Mouse (Mus musculus) liver, postnatal 0 days (tissue): ENCODE measurements at regions not wholly inside any gene's neighbourhood (a gene's known extent, or its start where the extent isn't known, plus 50 kb on each side); places are given as distances from the start of the nearest gene placed in this dataset.

Experiments
- ATAC-seq: fragments of 200-750 bp; cut with Nextera tagmentation; 2 replicates; pipeline ENCODE4 v1.8.0; 2017; ENCODE audit warnings: mild to moderate bottlenecking, moderate library complexity
- DNase-seq: peaks from one replicate; pipeline ENCODE4 v3.0.0-alpha.2; 2016
- H3K27ac ChIP-seq: fragments of 300-500 bp; sonication (generic); 2 replicates; pipeline ENCODE4 v1.5.1; 2014; ENCODE audit warnings: antibody characterized with exemption, moderate library complexity, mild to moderate bottlenecking, low read depth
- H3K27me3 ChIP-seq: fragments of 300-500 bp; sonication (generic); 2 replicates; pipeline ENCODE4 v1.6.1; 2014; ENCODE audit warnings: low read length, control low read depth, mixed read lengths; ENCODE audit not compliant: insufficient read depth
- H3K36me3 ChIP-seq: fragments of 300-500 bp; sonication (generic); replicated peaks from 2 replicates; pipeline ENCODE4 v1.6.1; 2014; ENCODE audit warnings: mild to moderate bottlenecking, control low read depth, low read length, moderate library complexity, mixed read lengths; ENCODE audit not compliant: insufficient read depth
- H3K4me1 ChIP-seq: fragments of 300-500 bp; sonication (generic); 2 replicates; pipeline ENCODE4 v1.6.1; 2014; ENCODE audit warnings: antibody characterized with exemption, mild to moderate bottlenecking, control low read depth; ENCODE audit not compliant: insufficient read depth
- H3K4me2 ChIP-seq: fragments of 300-500 bp; sonication (generic); 2 replicates; pipeline ENCODE4 v1.6.1; 2014; ENCODE audit warnings: low read depth, mild to moderate bottlenecking, low read length, moderate library complexity, mixed read lengths
- H3K4me3 ChIP-seq: fragments of 300-500 bp; sonication (generic); 2 replicates; pipeline ENCODE4 v1.5.1; 2014; ENCODE audit warnings: low read depth, low read length
- H3K9ac ChIP-seq: fragments of 300-500 bp; sonication (generic); replicated peaks from 2 replicates; pipeline ENCODE4 v1.6.1; 2014; ENCODE audit warnings: mild to moderate bottlenecking, moderate library complexity
- H3K9me3 ChIP-seq: fragments of 300-500 bp; sonication (generic); 2 replicates; pipeline ENCODE4 v1.6.1; 2016; ENCODE audit warnings: mild to moderate bottlenecking, control low read depth, low read length, mixed read lengths
- CTCF ChIP-seq: sonication (generic); IDR thresholded peaks from 2 replicates; pipeline ENCODE4 v1.5.1; 2016; ENCODE audit warnings: antibody characterized with exemption, low read depth
- EP300 ChIP-seq: IDR thresholded peaks from 2 replicates; pipeline ENCODE4 v1.6.1; 2016; ENCODE audit warnings: antibody characterized with exemption, low read depth, mild to moderate bottlenecking
- WGBS: fragments of 180-500 bp; shearing (Covaris S2); extraction: QIAGEN DNeasy Blood & Tissue Kit; methylation state at CpG from one replicate; pipeline ENCODE4 v1.1.7; 2014; ENCODE audit not compliant: insufficient replicate concordance; 5-methylcytosine and 5-hydroxymethylcytosine counted together

DNA sequence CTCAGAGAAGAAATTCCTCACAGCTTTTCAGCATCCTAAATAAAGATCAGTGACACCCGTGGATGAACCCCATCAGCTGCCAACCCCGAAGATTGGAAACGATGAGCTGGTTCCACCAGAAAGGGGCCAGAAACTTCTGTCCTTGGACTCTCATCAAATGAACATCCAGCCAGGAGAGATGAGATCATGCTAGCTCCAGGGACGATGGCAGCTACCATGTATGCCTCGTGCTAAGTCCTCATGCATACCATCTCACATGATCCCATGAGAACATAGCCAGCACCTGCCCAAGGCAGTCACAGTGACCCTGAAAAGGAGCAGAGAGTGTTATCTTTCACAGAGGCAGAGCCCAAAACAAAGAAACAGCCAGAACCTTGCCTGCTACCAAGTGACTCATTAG, 88.6 kb downstream of the Irs2 start:
- 79% methylated on average over 5 of the region's 5 CpGs for WGBS
- no peak for ATAC-seq

DNA sequence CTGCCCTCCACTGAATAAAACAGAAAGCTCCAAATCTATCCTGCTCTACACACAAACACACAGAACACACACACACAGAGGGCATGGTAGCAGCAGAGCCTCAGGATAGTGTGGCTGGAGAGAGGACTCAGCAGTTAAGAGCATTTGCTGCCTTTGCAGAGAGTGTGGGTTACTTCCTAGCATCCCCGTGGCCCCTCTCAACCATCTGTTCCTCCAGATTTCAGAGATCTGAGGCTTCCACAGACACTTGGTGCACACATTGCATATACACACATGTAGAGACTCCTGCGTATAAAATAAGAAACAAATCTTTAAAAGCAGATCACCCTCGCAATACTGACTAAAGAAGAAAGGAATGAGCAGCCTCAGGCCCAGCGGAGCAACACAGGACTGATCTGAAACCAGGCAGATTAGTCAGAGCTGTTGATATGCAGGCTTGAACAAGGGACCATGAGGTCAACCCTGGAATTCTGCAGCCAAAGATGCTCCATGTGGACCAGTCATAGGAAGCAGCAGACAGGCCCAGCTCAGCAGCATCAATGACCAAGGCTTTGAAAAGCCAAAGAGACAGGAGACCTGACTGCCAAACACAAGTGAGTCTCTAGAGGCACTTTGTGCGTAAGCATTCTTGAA, 89.7 kb downstream of the Irs2 start:
- Histone ChIP-seq H3K4me3 (no peak overlapping the region), H3K4me1 (peaks cover 14% of the 10 kb centered on the region), H3K36me3 (no peaks in the 10 kb centered on the region), H3K4me2 (no peak overlapping the region), H3K27me3 (no peaks in the 10 kb centered on the region), H3K27ac (no peak overlapping the region), H3K9me3 (no peaks in the 10 kb centered on the region), H3K9ac (no peak overlapping the region)
- WGBS, result 67% methylated on average over 5 of the region's 5 CpGs
- DNase-seq (no peak), ATAC-seq (no peak)
- TF ChIP-seq EP300, result no peak
- no peak for TF ChIP-seq CTCF

More for the DNA sequence above, 88.6 kb downstream of the Irs2 start:
- no peak overlapping the region for H3K4me2 ChIP-seq
- no peaks in the 10 kb centered on the region for H3K27me3 ChIP-seq
- DNase-seq, result no peak
- H3K27ac ChIP-seq, result no peak overlapping the region
- no peak for TF ChIP-seq EP300
- TF ChIP-seq CTCF, result no peak
- no peak overlapping the region for H3K9ac ChIP-seq
- H3K4me3 ChIP-seq, result no peak overlapping the region
- no peaks in the 10 kb centered on the region for H3K36me3 ChIP-seq
- no peaks in the 10 kb centered on the region for H3K9me3 ChIP-seq
- H3K4me1 ChIP-seq, result peaks cover 21% of the 10 kb centered on the region

- H3K27me3 ChIP-seq, result no peaks in the 10 kb centered on the region
- TF ChIP-seq CTCF (0 out of 2 replicates have a peak, but pooled peaks have one; percentile 12), EP300 (no peak)
- no peaks in the 10 kb centered on the region for H3K9me3 ChIP-seq
- ATAC-seq, result peak; percentile 46
- H3K4me1 ChIP-seq, result peaks cover 33% of the 10 kb centered on the region
- H3K36me3 ChIP-seq, result no peaks in the 10 kb centered on the region
- WGBS, result 53% methylated on average over 8 of the region's 8 CpGs
- DNase-seq, result no peak
- H3K4me2 ChIP-seq, result no peak overlapping the region
- H3K4me3 ChIP-seq, result no peak overlapping the region
- peak overlapping the region; percentile 29; the same call in 1 of the 2 replicates for H3K27ac ChIP-seq
- H3K9ac ChIP-seq, result no peak overlapping the region
Observed at GRCm38 (mm10) chr8:10914616-10915015, 93.6 kb downstream of the Irs2 start.

DNA sequence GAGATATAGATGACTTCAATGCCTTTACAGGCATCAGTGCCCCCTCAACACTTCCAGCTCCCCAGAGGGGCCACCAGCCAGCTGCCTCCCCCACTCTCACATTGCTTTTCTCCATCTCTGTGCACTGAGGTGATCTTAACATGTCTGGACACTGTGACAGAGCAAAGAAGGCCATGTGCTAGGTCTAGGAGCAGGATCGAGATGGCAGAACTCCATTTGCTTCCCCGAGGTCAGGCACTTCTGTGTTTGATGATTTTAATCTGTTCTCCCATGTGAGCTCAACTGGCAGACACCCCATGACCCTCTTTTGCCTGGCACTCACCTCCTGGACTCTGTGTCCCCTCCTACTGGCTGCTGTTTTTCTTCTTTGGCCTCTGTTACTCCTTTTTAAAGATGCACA, 95.8 kb downstream of the Irs2 start:
- ATAC-seq, result no peak

GRCm38 (mm10) chr8:10911371-10911770, 96.9 kb downstream of the Irs2 start:
- Histone ChIP-seq H3K4me1 (peaks cover 37% of the 10 kb centered on the region), H3K36me3 (no peaks in the 10 kb centered on the region), H3K27ac (0 out of 2 replicates have a peak overlapping the region, but pooled peaks have one; percentile 20), H3K4me2 (no peak overlapping the region), H3K4me3 (no peak overlapping the region), H3K9me3 (no peaks in the 10 kb centered on the region), H3K9ac (no peak overlapping the region), H3K27me3 (no peaks in the 10 kb centered on the region)
- TF ChIP-seq CTCF (no peak), EP300 (no peak)
- DNase-seq (no peak), ATAC-seq (no peak)
- WGBS, result 65% methylated on average over 4 of the region's 4 CpGs

More for the DNA sequence above, 95.8 kb downstream of the Irs2 start:
- Histone ChIP-seq H3K9me3 (no peaks in the 10 kb centered on the region), H3K9ac (no peak overlapping the region), H3K4me2 (no peak overlapping the region), H3K4me1 (peaks cover 37% of the 10 kb centered on the region), H3K27ac (no peak overlapping the region), H3K36me3 (no peaks in the 10 kb centered on the region), H3K27me3 (no peaks in the 10 kb centered on the region), H3K4me3 (no peak overlapping the region)
- TF ChIP-seq EP300, result no peak
- no peak for TF ChIP-seq CTCF
- 43% methylated on average over 2 of the region's 2 CpGs for WGBS
- no peak for DNase-seq

DNA sequence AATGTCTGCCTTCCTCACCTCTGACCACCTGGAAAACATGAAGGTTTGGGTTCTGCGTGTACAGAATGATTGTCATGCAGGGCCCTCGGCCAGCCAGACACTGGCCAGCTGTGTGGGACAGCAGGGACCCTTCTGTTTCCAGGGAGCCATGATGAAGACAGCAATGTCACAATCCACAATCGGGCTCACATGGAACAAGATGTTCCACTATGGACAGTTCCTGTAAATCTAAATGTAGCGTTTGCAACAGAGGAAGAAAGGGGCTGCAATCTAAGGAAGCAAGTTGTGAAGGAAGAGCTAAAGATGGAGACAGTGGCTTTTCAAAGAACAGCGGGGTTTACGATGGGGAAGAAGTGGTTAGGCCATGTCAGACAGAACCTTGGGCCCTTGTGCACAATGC, 97.3 kb downstream of the Irs2 start:
- no peaks in the 10 kb centered on the region for H3K27me3 ChIP-seq

More for the DNA sequence above, 97.3 kb downstream of the Irs2 start:
- WGBS, result 45% methylated on average over 6 of the region's 6 CpGs
- no peaks in the 10 kb centered on the region for H3K9me3 ChIP-seq
- H3K9ac ChIP-seq, result no peak overlapping the region
- peaks cover 37% of the 10 kb centered on the region for H3K4me1 ChIP-seq
- TF ChIP-seq CTCF (no peak), EP300 (peak; percentile 79)
- H3K27ac ChIP-seq, result peak overlapping the region; percentile 53; the same call in 1 of the 2 replicates
- no peaks in the 10 kb centered on the region for H3K36me3 ChIP-seq
- no peak overlapping the region for H3K4me3 ChIP-seq
- H3K4me2 ChIP-seq, result no peak overlapping the region
- no peak for DNase-seq
- peak; percentile 20; the same call in 1 of the 2 replicates for ATAC-seq
